Mouse (Mus musculus) midbrain, embryonic 15.5 days (tissue): ENCODE measurements at regions not wholly inside any gene's neighbourhood (a gene's known extent, or its start where the extent isn't known, plus 50 kb on each side); places are given as distances from the start of the nearest gene placed in this dataset.
A peak's percentile ranks its signal among the peaks of the same experiment; 100 is the strongest.

Experiments used
- ATAC-seq: fragments of 200-750 bp; cut with Nextera tagmentation; replicated peaks from 2 replicates; pipeline ENCODE4 v1.8.0; 2017; ENCODE audit warnings: moderate TSS enrichment
- H3K27ac ChIP-seq: fragments of 300-500 bp; sonication (generic); 2 replicates; pipeline ENCODE4 v1.5.1; 2015; ENCODE audit warnings: mild to moderate bottlenecking, inconsistent platforms
- H3K27me3 ChIP-seq: fragments of 300-500 bp; sonication (generic); replicated peaks from 2 replicates; pipeline ENCODE4 v1.6.1; 2015; ENCODE audit warnings: inconsistent platforms
- H3K36me3 ChIP-seq: fragments of 300-500 bp; sonication (generic); replicated peaks from 2 replicates; pipeline ENCODE4 v1.6.1; 2015; ENCODE audit warnings: inconsistent platforms
- H3K4me1 ChIP-seq: fragments of 300-500 bp; sonication (generic); 2 replicates; pipeline ENCODE4 v1.6.1; 2015; ENCODE audit warnings: inconsistent platforms
- H3K4me2 ChIP-seq: fragments of 300-500 bp; sonication (generic); 2 replicates; pipeline ENCODE4 v1.6.1; 2015; ENCODE audit warnings: inconsistent platforms, mild to moderate bottlenecking, moderate library complexity
- H3K4me3 ChIP-seq: fragments of 300-500 bp; sonication (generic); 2 replicates; pipeline ENCODE4 v1.5.1; 2015; ENCODE audit warnings: mild to moderate bottlenecking, inconsistent platforms
- H3K9ac ChIP-seq: fragments of 300-500 bp; sonication (generic); 2 replicates; pipeline ENCODE4 v1.6.1; 2015; ENCODE audit warnings: mild to moderate bottlenecking, inconsistent platforms
- H3K9me3 ChIP-seq: fragments of 300-500 bp; sonication (generic); 2 replicates; pipeline ENCODE4 v1.6.1; 2016; ENCODE audit warnings: inconsistent platforms
- WGBS: fragments of 180-500 bp; shearing (Covaris S2); methylation state at CpG from one replicate; pipeline ENCODE4 v1.1.7; 2015; ENCODE audit warnings: mixed read lengths; 5-methylcytosine and 5-hydroxymethylcytosine counted together

DNA sequence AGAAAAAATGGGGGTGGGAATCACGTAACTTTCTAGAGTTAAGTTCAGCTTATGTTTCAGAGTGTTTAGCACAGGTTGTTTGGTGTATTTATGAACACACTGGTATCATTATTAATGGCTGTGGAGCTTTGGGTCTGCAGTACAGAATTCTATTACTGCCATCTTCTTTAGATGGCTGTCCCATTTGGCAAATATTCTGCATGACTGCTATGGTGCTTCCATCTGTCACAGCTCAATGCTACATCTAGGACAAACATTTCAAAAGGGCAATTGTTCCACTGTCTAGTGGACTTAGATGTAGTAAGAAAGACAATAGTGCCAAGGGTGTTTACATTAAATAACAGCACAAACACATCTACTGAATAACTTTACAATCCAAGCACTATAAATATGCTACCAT, 2536.3 kb downstream of the Pcdh9 start:
- H3K4me3 ChIP-seq: no peak overlapping the region
- H3K4me1 ChIP-seq: no peaks in the 10 kb centered on the region
- no peak overlapping the region for H3K9ac ChIP-seq
- H3K9me3 ChIP-seq: no peaks in the 10 kb centered on the region
- no peak overlapping the region for H3K27ac ChIP-seq
- ATAC-seq: no peak
- no peaks in the 10 kb centered on the region for H3K36me3 ChIP-seq
- H3K27me3 ChIP-seq: no peaks in the 10 kb centered on the region
- 88% methylated on average over 1 of the region's 1 CpGs for WGBS
- no peak overlapping the region for H3K4me2 ChIP-seq

DNA sequence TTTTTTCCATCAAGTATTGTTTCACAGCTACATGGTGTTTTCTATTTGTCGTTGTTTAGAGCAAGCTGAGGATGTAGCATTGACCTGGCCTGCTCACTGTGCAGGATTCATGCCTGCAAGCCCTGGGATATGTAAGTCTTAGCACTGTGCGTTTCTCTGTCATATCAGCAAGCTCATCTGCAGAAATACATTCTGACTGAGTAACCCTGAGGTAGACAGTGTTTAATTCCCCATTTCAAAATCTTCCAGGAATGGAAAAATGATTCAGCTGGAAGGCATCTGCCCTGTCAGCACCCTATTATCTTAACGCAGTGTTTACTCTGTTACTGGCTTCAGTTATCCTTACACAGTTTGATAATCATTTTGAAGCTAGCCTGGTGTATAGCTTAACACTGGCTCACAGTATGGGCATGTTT, 2563.8 kb downstream of the Pcdh9 start:
- ATAC-seq: peak; percentile 84
- H3K4me3 ChIP-seq: no peak overlapping the region
- no peaks in the 10 kb centered on the region for H3K27me3 ChIP-seq
- no peaks in the 10 kb centered on the region for H3K36me3 ChIP-seq
- WGBS: 52% methylated on average over 3 of the region's 3 CpGs
- H3K9me3 ChIP-seq: no peaks in the 10 kb centered on the region
- H3K4me2 ChIP-seq: no peak overlapping the region
- H3K9ac ChIP-seq: no peak overlapping the region
- H3K27ac ChIP-seq: peak overlapping the region; percentile 14
- no peaks in the 10 kb centered on the region for H3K4me1 ChIP-seq
